Mouse (Mus musculus): ENCODE measurements at regions not wholly inside any gene's neighbourhood (a gene's known extent, or its start where the extent isn't known, plus 50 kb on each side); places are given as distances from the start of the nearest gene placed in this dataset.
A peak's percentile ranks its signal among the peaks of the same experiment; 100 is the strongest.
"Not testable (repeated sequence)": the region's sequence is repeated elsewhere in the genome, so short reads cannot be mapped to it uniquely, and the experiment has no call there.

GRCm38 (mm10) chr12:64788761-64789160 is 128.9 kb upstream of the Gm527 start:
- no peak for ATAC-seq (ENCODE audit: low FRiP score, low TSS enrichment)
- peak; percentile 58 for DNase-seq
- Histone ChIP-seq H3K27ac (replicated peaks; ENCODE audit: low read depth, low read length) (no peak overlapping the region), H3K9me3 (ENCODE audit: control insufficient read depth, low read length) (no peaks in the 10 kb centered on the region), H3K27me3 (ENCODE audit: control insufficient read depth, insufficient read depth, low read length) (no peaks in the 10 kb centered on the region), H3K4me3 (replicated peaks; ENCODE audit: low read depth, low read length) (no peak overlapping the region), H3K9ac (replicated peaks; ENCODE audit: low read length) (no peak overlapping the region), H3K4me2 (ENCODE audit: low read length) (no peak overlapping the region), H3K4me1 (ENCODE audit: control insufficient read depth, insufficient read depth, low read length) (no peaks in the 10 kb centered on the region), H3K36me3 (ENCODE audit: control insufficient read depth, insufficient read depth, low read length) (no peaks in the 10 kb centered on the region)
- 47% methylated on average over 3 of the region's 3 CpGs for whole genome bisulfite sequencing

GRCm38 (mm10) chr12:64808492-64808891 is 109.2 kb upstream of the Gm527 start:
- H3K4me2 ChIP-seq (ENCODE audit: low read length); H3K4me3 ChIP-seq (replicated peaks; ENCODE audit: low read depth, low read length); DNase-seq; H3K9ac ChIP-seq (replicated peaks; ENCODE audit: low read length); H3K9me3 ChIP-seq (ENCODE audit: control insufficient read depth, low read length); ATAC-seq (ENCODE audit: low FRiP score, low TSS enrichment); H3K27ac ChIP-seq (replicated peaks; ENCODE audit: low read depth, low read length); H3K27me3 ChIP-seq (ENCODE audit: control insufficient read depth, insufficient read depth, low read length); H3K4me1 ChIP-seq (ENCODE audit: control insufficient read depth, insufficient read depth, low read length); H3K36me3 ChIP-seq (ENCODE audit: control insufficient read depth, insufficient read depth, low read length): not testable (repeated sequence)
- 83% methylated on average over 2 of the region's 2 CpGs for WGBS

- WGBS = 81% methylated on average over 1 of the region's 1 CpGs
- no peaks in the 10 kb centered on the region for H3K27me3 ChIP-seq (ENCODE audit: control insufficient read depth, insufficient read depth, low read length)
- H3K36me3 ChIP-seq (ENCODE audit: control insufficient read depth, insufficient read depth, low read length) = no peaks in the 10 kb centered on the region
- no peaks in the 10 kb centered on the region for H3K9me3 ChIP-seq (ENCODE audit: control insufficient read depth, low read length)
- H3K4me3 ChIP-seq (replicated peaks; ENCODE audit: low read depth, low read length) = no peak overlapping the region
- no peak overlapping the region for H3K27ac ChIP-seq (replicated peaks; ENCODE audit: low read depth, low read length)
- H3K4me1 ChIP-seq (ENCODE audit: control insufficient read depth, insufficient read depth, low read length) = no peaks in the 10 kb centered on the region
- no peak overlapping the region for H3K9ac ChIP-seq (replicated peaks; ENCODE audit: low read length)
- ATAC-seq (ENCODE audit: low FRiP score, low TSS enrichment) = no peak
- no peak for DNase-seq
- no peak overlapping the region for H3K4me2 ChIP-seq (ENCODE audit: low read length)
Observed at GRCm38 (mm10) chr12:64810081-64810480, 107.6 kb upstream of the Gm527 start.

- Histone ChIP-seq H3K4me3 (replicated peaks; ENCODE audit: low read depth, low read length) (no peak overlapping the region), H3K36me3 (ENCODE audit: control insufficient read depth, insufficient read depth, low read length) (no peaks in the 10 kb centered on the region), H3K9ac (replicated peaks; ENCODE audit: low read length) (no peak overlapping the region), H3K9me3 (ENCODE audit: control insufficient read depth, low read length) (no peaks in the 10 kb centered on the region), H3K27ac (replicated peaks; ENCODE audit: low read depth, low read length) (no peak overlapping the region), H3K27me3 (ENCODE audit: control insufficient read depth, insufficient read depth, low read length) (no peaks in the 10 kb centered on the region), H3K4me1 (ENCODE audit: control insufficient read depth, insufficient read depth, low read length) (no peaks in the 10 kb centered on the region), H3K4me2 (ENCODE audit: low read length) (no peak overlapping the region)
- no peak for DNase-seq
- 83% methylated on average over 6 of the region's 6 CpGs for WGBS
- ATAC-seq (ENCODE audit: low FRiP score, low TSS enrichment) = no peak
Observed at GRCm38 (mm10) chr12:64815871-64816270, 101.8 kb upstream of the Gm527 start.

- Histone ChIP-seq H3K36me3 (ENCODE audit: control insufficient read depth, insufficient read depth, low read length) (no peaks in the 10 kb centered on the region), H3K4me1 (ENCODE audit: control insufficient read depth, insufficient read depth, low read length) (no peaks in the 10 kb centered on the region), H3K27me3 (ENCODE audit: control insufficient read depth, insufficient read depth, low read length) (no peaks in the 10 kb centered on the region), H3K27ac (replicated peaks; ENCODE audit: low read depth, low read length) (no peak overlapping the region), H3K4me2 (ENCODE audit: low read length) (no peak overlapping the region), H3K9ac (replicated peaks; ENCODE audit: low read length) (no peak overlapping the region), H3K9me3 (ENCODE audit: control insufficient read depth, low read length) (no peaks in the 10 kb centered on the region), H3K4me3 (replicated peaks; ENCODE audit: low read depth, low read length) (no peak overlapping the region)
- peak; percentile 40 for DNase-seq
- 71% methylated on average over 9 of the region's 9 CpGs for WGBS
- no peak for ATAC-seq (ENCODE audit: low FRiP score, low TSS enrichment)
Observed at GRCm38 (mm10) chr12:64817056-64817810, 100.5 kb upstream of the Gm527 start.

- no peak overlapping the region for H3K4me2 ChIP-seq (ENCODE audit: low read length)
- ATAC-seq (ENCODE audit: low FRiP score, low TSS enrichment) (no peak), DNase-seq (no peak)
- no peaks in the 10 kb centered on the region for H3K4me1 ChIP-seq (ENCODE audit: control insufficient read depth, insufficient read depth, low read length)
- H3K4me3 ChIP-seq (replicated peaks; ENCODE audit: low read depth, low read length) = no peak overlapping the region
- WGBS = 88% methylated on average over 5 of the region's 5 CpGs
- no peak overlapping the region for H3K27ac ChIP-seq (replicated peaks; ENCODE audit: low read depth, low read length)
- H3K9me3 ChIP-seq (ENCODE audit: control insufficient read depth, low read length) = no peaks in the 10 kb centered on the region
- H3K36me3 ChIP-seq (ENCODE audit: control insufficient read depth, insufficient read depth, low read length) = no peaks in the 10 kb centered on the region
- H3K9ac ChIP-seq (replicated peaks; ENCODE audit: low read length) = no peak overlapping the region
- H3K27me3 ChIP-seq (ENCODE audit: control insufficient read depth, insufficient read depth, low read length) = no peaks in the 10 kb centered on the region
Observed at GRCm38 (mm10) chr12:64820722-64821121, 97.0 kb upstream of the Gm527 start.

- Histone ChIP-seq H3K27me3 (ENCODE audit: control insufficient read depth, insufficient read depth, low read length) (no peaks in the 10 kb centered on the region), H3K4me2 (ENCODE audit: low read length) (no peak overlapping the region), H3K9ac (replicated peaks; ENCODE audit: low read length) (no peak overlapping the region), H3K36me3 (ENCODE audit: control insufficient read depth, insufficient read depth, low read length) (no peaks in the 10 kb centered on the region), H3K4me3 (replicated peaks; ENCODE audit: low read depth, low read length) (no peak overlapping the region), H3K9me3 (ENCODE audit: control insufficient read depth, low read length) (no peaks in the 10 kb centered on the region), H3K4me1 (ENCODE audit: control insufficient read depth, insufficient read depth, low read length) (peaks cover 6% of the 10 kb centered on the region; the same call in 1 of the 2 replicates), H3K27ac (replicated peaks; ENCODE audit: low read depth, low read length) (no peak overlapping the region)
- WGBS = 6% methylated on average over 1 of the region's 1 CpGs
- peak; percentile 63; the same call in 1 of the 2 replicates for ATAC-seq (ENCODE audit: low FRiP score, low TSS enrichment)
- peak; percentile 86 for DNase-seq
Observed at GRCm38 (mm10) chr12:64829662-64830249, 88.0 kb upstream of the Gm527 start.

GRCm38 (mm10) chr12:64832313-64833151 is 85.2 kb upstream of the Gm527 start:
- H3K4me1 ChIP-seq (ENCODE audit: control insufficient read depth, insufficient read depth, low read length) = peaks cover 6% of the 10 kb centered on the region; the same call in 1 of the 2 replicates
- no peak overlapping the region for H3K27ac ChIP-seq (replicated peaks; ENCODE audit: low read depth, low read length)
- no peak overlapping the region for H3K4me3 ChIP-seq (replicated peaks; ENCODE audit: low read depth, low read length)
- no peak overlapping the region for H3K4me2 ChIP-seq (ENCODE audit: low read length)
- WGBS = 33% methylated on average over 9 of the region's 9 CpGs
- DNase-seq (peak; percentile 50), ATAC-seq (ENCODE audit: low FRiP score, low TSS enrichment) (peak; percentile 79)
- H3K27me3 ChIP-seq (ENCODE audit: control insufficient read depth, insufficient read depth, low read length) = no peaks in the 10 kb centered on the region
- no peaks in the 10 kb centered on the region for H3K9me3 ChIP-seq (ENCODE audit: control insufficient read depth, low read length)
- H3K36me3 ChIP-seq (ENCODE audit: control insufficient read depth, insufficient read depth, low read length) = no peaks in the 10 kb centered on the region
- no peak overlapping the region for H3K9ac ChIP-seq (replicated peaks; ENCODE audit: low read length)
